Mouse (Mus musculus) E14TG2a.4 (cell line): Measurements from ENCODE around the gene Wdr95.

ENCODE experiments used
- H3K27me3 ChIP-seq: 2 replicates; pipeline ENCODE4 v1.6.1; 2014; ENCODE audit warnings: low read length, control low read depth; ENCODE audit not compliant: insufficient read depth
- H3K36me3 ChIP-seq: 2 replicates; pipeline ENCODE4 v1.6.1; 2014; ENCODE audit warnings: low read length, control low read depth; ENCODE audit not compliant: insufficient read depth
- H3K4me1 ChIP-seq: replicated peaks from 2 replicates; pipeline ENCODE4 v1.6.1; 2014; ENCODE audit warnings: low read depth, low read length, control low read depth
- H3K4me3 ChIP-seq: replicated peaks from 2 replicates; pipeline ENCODE4 v1.5.1; 2014; ENCODE audit warnings: mild to moderate bottlenecking, low read length
- H3K9me3 ChIP-seq: 2 replicates; pipeline ENCODE4 v1.6.1; 2014; ENCODE audit warnings: low read length, control low read depth
- CTCF ChIP-seq: conservative IDR thresholded peaks from 2 replicates; pipeline ENCODE4 v1.5.1; 2014; ENCODE audit warnings: low read length
- NANOG ChIP-seq: IDR thresholded peaks from 2 replicates; pipeline ENCODE4 v1.6.1; 2014; ENCODE audit warnings: borderline replicate concordance, low read length, mixed read lengths
- POU5F1 ChIP-seq: IDR thresholded peaks from 2 replicates; pipeline ENCODE4 v1.6.1; 2014; ENCODE audit warnings: low read length, borderline replicate concordance

Wdr95 gene

DNA sequence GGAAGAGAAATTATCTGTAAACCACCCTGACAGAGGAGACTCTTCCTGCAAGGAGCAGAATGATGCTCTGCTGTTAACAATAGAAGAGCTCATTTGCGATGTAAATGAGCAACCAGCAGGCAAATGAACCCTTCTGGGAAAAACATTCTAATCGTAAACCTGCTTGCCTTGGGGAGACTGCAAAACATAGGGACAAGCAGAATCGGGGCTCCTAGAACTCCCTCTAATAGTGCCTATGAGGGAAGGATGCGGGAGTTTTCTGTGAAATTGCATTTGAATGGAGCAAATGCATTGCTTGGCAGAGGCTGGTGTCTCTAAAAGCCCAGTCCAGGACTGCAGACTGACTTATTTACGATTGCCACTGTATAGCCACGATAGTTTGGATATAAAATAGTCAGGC is 32.8 kb upstream of the Wdr95 start:
- Histone ChIP-seq H3K9me3 (no peaks in the 10 kb centered on the region), H3K27me3 (no peaks in the 10 kb centered on the region), H3K4me1 (peaks cover 26% of the 10 kb centered on the region), H3K4me3 (no peak overlapping the region), H3K36me3 (no peaks in the 10 kb centered on the region)
- TF ChIP-seq POU5F1 (no peak), CTCF (no peak), NANOG (no peak)

DNA sequence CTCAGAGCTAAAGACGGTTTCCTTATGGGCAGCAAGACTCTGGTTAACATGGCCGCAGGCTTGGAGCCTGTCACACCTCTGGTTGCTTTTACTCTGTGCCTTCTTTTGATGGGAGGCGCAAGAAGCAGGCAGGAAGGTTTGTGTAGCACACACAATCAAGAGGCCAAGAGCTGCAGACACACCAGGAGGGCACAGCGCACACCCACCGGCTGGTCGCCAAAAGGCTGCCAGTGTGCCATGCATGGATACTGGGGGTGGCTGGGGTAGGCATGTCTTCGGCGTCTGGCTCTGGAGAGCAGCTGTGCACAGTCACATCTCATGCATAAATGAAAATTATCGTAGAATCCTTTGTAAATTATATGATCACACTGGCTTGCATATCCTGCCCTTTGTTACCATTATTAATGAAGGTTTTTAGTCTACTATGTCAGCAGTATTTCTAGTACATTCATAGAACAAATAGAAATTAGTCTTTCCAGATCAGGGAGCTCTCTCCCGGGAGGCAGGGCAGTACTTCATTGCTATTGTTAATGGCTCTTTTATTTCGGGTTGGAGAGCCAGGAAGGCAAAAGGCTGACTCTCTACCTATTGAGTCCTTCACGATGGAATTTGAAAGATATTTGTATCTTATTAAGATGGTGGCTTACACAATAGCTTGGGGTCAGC is 31.9 kb upstream of the Wdr95 start:
- Histone ChIP-seq H3K27me3 (peaks cover 6% of the 10 kb centered on the region; the same call in 1 of the 2 replicates), H3K9me3 (no peaks in the 10 kb centered on the region), H3K4me1 (peaks cover 22% of the 10 kb centered on the region), H3K36me3 (no peaks in the 10 kb centered on the region), H3K4me3 (no peak overlapping the region)
- TF ChIP-seq CTCF = no peak
- TF ChIP-seq POU5F1 = no peak
- TF ChIP-seq NANOG = no peak

DNA sequence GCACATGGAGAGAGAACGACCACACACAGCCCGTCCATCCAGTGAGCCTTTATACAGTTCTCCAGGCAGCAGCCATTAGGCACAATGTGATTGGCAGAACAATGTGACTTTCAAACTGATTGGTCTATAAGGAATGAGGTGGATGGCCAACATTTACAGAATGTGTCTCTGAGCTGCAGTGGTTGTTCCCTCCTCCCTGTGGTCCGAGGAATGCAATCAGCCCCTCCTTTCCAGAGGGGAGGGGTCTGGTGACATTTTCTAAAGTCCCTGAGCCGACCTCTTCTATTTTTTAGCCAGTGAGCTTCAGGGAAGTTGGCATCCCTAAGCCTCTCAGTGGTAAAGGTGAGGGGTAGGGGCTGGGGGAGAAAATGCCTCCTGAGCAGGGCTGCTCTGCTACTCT is 28.5 kb upstream of the Wdr95 start:
- Histone ChIP-seq H3K27me3 (peaks cover 14% of the 10 kb centered on the region; the same call in 1 of the 2 replicates), H3K36me3 (no peaks in the 10 kb centered on the region), H3K4me3 (no peak overlapping the region), H3K9me3 (peaks cover 3% of the 10 kb centered on the region; the same call in 1 of the 2 replicates), H3K4me1 (peaks cover 22% of the 10 kb centered on the region)
- TF ChIP-seq CTCF (no peak), POU5F1 (no peak), NANOG (no peak)

DNA sequence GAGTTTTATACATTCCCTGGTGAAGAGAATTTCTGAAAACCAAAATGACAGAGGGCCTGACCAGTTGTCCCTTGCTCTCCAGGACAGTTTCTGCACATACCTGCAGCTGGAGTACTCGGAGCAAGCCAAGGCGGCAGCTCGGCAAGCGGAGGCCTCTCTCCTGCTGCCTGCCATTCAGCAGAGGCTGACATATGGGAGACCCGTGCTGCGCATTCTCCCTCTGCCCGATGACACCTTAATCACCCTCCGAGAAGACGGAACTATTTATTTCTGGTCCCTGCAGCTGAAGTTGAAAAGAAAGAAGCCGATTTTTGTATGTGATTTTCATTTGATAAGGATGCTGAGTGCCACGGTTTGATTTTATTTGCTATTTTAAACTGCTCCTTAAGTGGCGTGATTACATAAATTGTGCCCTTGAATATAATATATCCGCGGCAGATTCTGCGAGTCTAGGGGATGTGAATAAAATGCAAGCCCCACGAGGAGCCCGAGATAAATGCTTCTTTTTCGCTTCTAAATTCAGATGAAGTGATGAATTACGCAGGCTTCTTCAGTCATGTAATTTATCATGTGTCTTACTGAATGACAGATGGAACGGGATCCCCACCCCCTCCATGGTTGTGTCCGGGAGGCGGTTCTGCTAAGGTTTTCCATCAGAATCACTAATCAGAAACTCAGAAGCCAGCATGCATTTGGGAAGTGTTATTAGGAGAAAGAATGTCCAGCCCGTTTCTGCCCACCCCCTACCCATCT is 24.9 kb upstream of the Wdr95 start:
- H3K36me3 ChIP-seq = no peaks in the 10 kb centered on the region
- TF ChIP-seq NANOG = no peak
- TF ChIP-seq CTCF = no peak
- no peak for TF ChIP-seq POU5F1
- H3K9me3 ChIP-seq = peaks cover 3% of the 10 kb centered on the region; the same call in 1 of the 2 replicates
- peaks cover 14% of the 10 kb centered on the region; the same call in 1 of the 2 replicates for H3K27me3 ChIP-seq
- peaks cover 21% of the 10 kb centered on the region for H3K4me1 ChIP-seq
- no peak overlapping the region for H3K4me3 ChIP-seq

DNA sequence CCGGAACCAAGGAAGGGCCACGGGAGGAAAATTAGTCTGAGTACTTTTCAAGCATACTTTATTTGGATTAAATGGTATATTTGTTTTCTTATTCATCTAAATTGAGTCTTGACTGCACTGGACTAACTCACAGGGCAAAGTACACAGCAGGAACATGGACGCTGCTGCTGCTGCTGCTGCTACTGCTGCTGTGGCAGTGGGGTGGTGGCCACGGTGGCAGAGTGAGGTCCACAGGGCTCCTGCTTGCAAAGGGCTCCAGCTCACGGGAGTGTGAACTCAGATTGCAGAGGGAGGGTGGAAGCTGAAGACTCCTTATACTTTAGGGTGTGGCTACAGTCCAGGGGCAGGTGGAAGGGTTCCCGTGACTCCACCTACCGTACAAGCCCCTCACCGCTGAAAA is 23.5 kb upstream of the Wdr95 start:
- Histone ChIP-seq H3K4me1 (peaks cover 22% of the 10 kb centered on the region), H3K9me3 (peaks cover 3% of the 10 kb centered on the region; the same call in 1 of the 2 replicates)
- TF ChIP-seq NANOG = no peak

DNA sequence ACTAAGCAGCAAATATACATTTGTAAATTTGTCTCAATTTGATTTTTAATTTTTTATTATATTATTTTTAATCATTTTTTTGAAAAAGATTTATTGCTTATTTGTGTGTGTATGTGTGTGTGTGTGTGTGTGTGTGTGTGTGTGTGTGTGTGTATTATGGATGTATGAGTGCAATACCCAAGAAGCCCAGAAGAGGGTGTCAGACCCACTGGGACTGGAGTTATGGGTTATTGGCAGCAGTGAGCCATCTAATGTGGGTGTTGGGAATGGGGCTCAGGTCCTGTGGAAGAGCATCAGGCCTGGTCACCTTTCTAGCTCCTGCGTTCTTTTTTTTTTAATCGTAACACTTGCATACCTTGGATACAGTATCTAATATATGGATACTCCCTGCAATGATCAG is 22.4 kb upstream of the Wdr95 start:
- Histone ChIP-seq H3K36me3 (no peaks in the 10 kb centered on the region), H3K9me3 (peaks cover 3% of the 10 kb centered on the region; the same call in 1 of the 2 replicates), H3K27me3 (peaks cover 10% of the 10 kb centered on the region; the same call in 1 of the 2 replicates), H3K4me3 (no peak overlapping the region), H3K4me1 (peaks cover 27% of the 10 kb centered on the region)
- no peak for TF ChIP-seq NANOG
- peak; percentile 35 for TF ChIP-seq CTCF

More for the DNA sequence above, 23.5 kb upstream of the Wdr95 start:
- Histone ChIP-seq H3K4me3 (no peak overlapping the region), H3K36me3 (no peaks in the 10 kb centered on the region), H3K27me3 (peaks cover 14% of the 10 kb centered on the region; the same call in 1 of the 2 replicates)

DNA sequence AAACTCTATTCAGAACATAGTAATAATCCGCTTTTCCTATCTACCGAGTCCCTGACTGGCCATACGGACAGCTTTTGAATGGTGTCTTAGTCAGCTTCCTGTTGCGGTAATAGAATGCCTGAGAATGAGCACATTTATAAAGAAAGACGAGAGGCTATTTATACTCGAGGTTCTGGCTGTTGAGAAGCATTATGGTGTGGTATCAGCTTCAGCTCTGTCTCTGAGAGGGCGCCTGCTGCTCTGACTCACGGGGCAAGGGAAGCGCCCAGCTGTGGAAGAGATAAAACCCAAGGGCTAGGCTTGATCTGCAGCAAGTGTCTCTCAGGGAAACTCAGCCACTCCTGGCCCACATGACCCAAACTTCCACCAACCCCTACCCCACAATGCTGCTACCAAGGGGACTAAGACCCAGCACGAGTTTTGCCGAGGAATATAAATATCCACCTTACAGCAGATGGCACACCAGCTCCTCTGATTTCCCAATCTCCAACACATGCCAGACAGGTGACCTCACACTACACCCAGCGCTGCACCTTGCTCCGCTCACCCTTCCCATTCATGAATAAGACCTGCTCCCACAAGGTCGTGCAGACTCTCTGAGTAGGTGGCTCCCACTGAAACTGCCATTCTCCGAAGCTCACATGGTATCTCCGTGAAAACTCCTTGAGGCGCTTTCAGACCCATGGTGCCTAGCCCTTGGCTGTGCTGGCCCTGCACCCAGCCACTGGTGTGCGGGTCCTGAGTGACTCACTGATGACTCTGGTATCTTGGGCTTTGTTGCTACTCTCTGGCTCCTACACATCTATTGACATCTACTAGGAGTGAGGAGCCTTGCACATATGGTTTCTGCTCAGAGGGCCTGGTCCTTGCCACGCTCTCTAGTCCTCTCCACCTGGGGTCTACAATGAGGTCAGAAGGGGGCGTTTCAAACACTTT is 20.1 kb upstream of the Wdr95 start:
- peaks cover 38% of the 10 kb centered on the region for H3K4me1 ChIP-seq
- peaks cover 5% of the 10 kb centered on the region; the same call in 1 of the 2 replicates for H3K27me3 ChIP-seq
- TF ChIP-seq CTCF (no peak), NANOG (no peak), POU5F1 (no peak)
- H3K36me3 ChIP-seq = no peaks in the 10 kb centered on the region
- no peak overlapping the region for H3K4me3 ChIP-seq
- H3K9me3 ChIP-seq = peaks cover 3% of the 10 kb centered on the region; the same call in 1 of the 2 replicates

DNA sequence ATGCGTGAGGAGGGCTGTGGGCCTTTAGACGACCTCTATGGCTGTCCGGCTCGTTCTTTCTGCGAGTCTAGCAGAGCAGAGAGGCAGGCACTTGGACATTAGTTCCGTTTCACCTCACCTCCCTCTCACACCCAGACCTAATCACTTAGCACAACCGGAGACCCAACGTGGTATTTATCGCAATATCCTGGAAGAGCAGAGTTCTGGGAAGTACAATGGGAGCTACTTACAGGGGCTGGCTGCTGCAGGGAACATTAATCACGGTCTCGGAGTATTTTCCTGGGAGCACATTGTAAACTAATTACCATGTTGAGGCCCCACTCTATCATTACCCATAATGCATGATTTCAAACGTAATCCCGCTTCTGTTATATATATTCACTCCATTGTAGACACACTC is 18.2 kb upstream of the Wdr95 start:
- Histone ChIP-seq H3K36me3 (no peaks in the 10 kb centered on the region), H3K4me3 (no peak overlapping the region), H3K4me1 (peaks cover 51% of the 10 kb centered on the region), H3K27me3 (no peaks in the 10 kb centered on the region; the same call in 1 of the 2 replicates), H3K9me3 (no peaks in the 10 kb centered on the region)
- TF ChIP-seq NANOG (no peak), POU5F1 (no peak), CTCF (no peak)
